Comparison of ENCODE assay signal across 29 mouse cellular contexts in the genomic region with DNA sequence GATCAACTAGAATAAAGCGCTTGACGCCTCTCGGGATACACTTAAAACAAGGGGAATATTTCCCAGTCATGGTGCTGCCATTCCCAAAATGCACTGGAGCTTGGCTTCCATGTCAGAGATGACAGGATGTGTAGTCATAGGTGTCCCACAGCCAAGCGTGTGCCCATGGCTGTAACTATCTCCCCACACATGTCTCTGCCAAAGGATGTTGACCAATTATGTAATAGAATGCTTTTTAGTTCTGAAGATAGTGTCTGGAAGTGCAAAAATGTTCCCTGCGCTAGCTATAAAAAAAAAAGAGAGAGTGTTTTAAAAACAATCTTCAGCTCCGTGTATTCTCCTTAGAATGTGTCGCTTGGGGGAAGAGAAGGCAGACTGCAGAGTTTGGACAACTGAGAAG. TPM values are rescaled to one million over a fixed set of nuclear protein-coding genes. Genes with fewer than 3 reads are reported as not detected.
DNase-seq lines count a peak whose midpoint lies in the region; ATAC-seq lines count a peak whose summit lies in the region.
"Had no signal": no experiment of that assay in that cellular context is flagged by ENCODE, and none has a peak within 500 bp of the region (broad histone marks: within the 10 kb centered on the region; RNA-seq: fewer than 3 reads in every experiment).

No protein-coding gene starts in this region.

- intact Hi-C loops in left cerebral cortex, postnatal 4 days (cut with DNase I), result no loop called here

- no peaks in the 10 kb centered on the region for H3K27me3 ChIP-seq in kidney, embryonic 15.5 days
- H3K27me3 ChIP-seq: embryonic facial prominence, embryonic 15.5 days; heart, embryonic 15.5 days; midbrain, embryonic 12.5 days; neural tube, embryonic 15.5 days; stomach, embryonic 15.5 days had no signal

- H3K27ac ChIP-seq in kidney, embryonic 15.5 days, result no peak overlapping the region
- H3K27ac ChIP-seq: embryonic facial prominence, embryonic 15.5 days; gastrocnemius, adult 2 months; heart, embryonic 15.5 days; hindbrain, embryonic 14.5 days; kidney, postnatal 0 days; midbrain, embryonic 12.5 days; neural tube, embryonic 15.5 days; stomach, embryonic 15.5 days had no signal

- WGBS in kidney, embryonic 15.5 days, result 87% methylated on average over 7 of the region's 7 CpGs

- H3K4me2 ChIP-seq in kidney, embryonic 15.5 days, result no peak overlapping the region
- H3K4me2 ChIP-seq: embryonic facial prominence, embryonic 15.5 days; heart, embryonic 15.5 days; hindbrain, embryonic 14.5 days; midbrain, embryonic 12.5 days; neural tube, embryonic 15.5 days; stomach, embryonic 15.5 days had no signal

- no peak overlapping the region for H3K4me3 ChIP-seq in kidney, embryonic 15.5 days (replicated peaks)
- H3K4me3 ChIP-seq: embryonic facial prominence, embryonic 15.5 days; gastrocnemius, adult 2 months; heart, embryonic 15.5 days; midbrain, embryonic 12.5 days; neural tube, embryonic 15.5 days; stomach, embryonic 15.5 days had no signal

- DNase-seq in frontal cortex, postnatal 25 days (ENCODE audit: low spot score in 2 of 2), result no peak
- peak; percentile 55 for DNase-seq in left cerebral cortex, adult 11 months (ENCODE audit: low spot score)
- no peak for DNase-seq in left cerebral cortex, postnatal 4 days
- peak; percentile 46 for DNase-seq in right cerebral cortex, postnatal 25 days
- no peak for DNase-seq in right cerebral cortex, postnatal 14 days
- no peak for DNase-seq in cerebellum, adult 11-12 months
- DNase-seq: adrenal gland, adult 8-10 months; cerebellum, adult 9-11 months; gastrocnemius, adult 2 months; heart, postnatal 4 days; kidney, adult 18-20 months; thymus, adult 18-20 months had no signal

- no peaks in the 10 kb centered on the region for H3K36me3 ChIP-seq in kidney, embryonic 15.5 days
- H3K36me3 ChIP-seq: embryonic facial prominence, embryonic 15.5 days; heart, embryonic 15.5 days; midbrain, embryonic 12.5 days; neural tube, embryonic 15.5 days; stomach, embryonic 15.5 days had no signal

- no peaks in the 10 kb centered on the region for H3K9me3 ChIP-seq in kidney, embryonic 15.5 days (replicated peaks)
- H3K9me3 ChIP-seq: embryonic facial prominence, embryonic 15.5 days; heart, embryonic 15.5 days; midbrain, embryonic 12.5 days; neural tube, embryonic 15.5 days; stomach, embryonic 15.5 days had no signal

- peak; percentile 86 for ATAC-seq in frontal cortex, adult (ENCODE audit: low TSS enrichment)
- ATAC-seq in kidney, embryonic 15.5 days (replicated peaks; ENCODE audit: low FRiP score), result no peak
- ATAC-seq: activated CD4-positive, CD25-positive, alpha-beta regulatory T cell, adult 4 months; forebrain, embryonic 14.5 days; inflammation-experienced regulatory T-cells, adult 6 months; lung, postnatal 0 days had no signal

- no peak overlapping the region for H3K9ac ChIP-seq in kidney, embryonic 15.5 days
- H3K9ac ChIP-seq: embryonic facial prominence, embryonic 15.5 days; heart, embryonic 15.5 days; hindbrain, embryonic 14.5 days; midbrain, embryonic 12.5 days; neural tube, embryonic 15.5 days; stomach, embryonic 15.5 days had no signal

- H3K4me1 ChIP-seq in kidney, embryonic 15.5 days, result no peaks in the 10 kb centered on the region

RNA-seq across cellular contexts. Expression of a gene that starts 36.1 kb away (rescaled TPM):
- 1 to 10 TPM; 3.7 to 6.8 TPM for total RNA-seq in left cerebral cortex, postnatal 4 days (2021)
- 0.06 and 0.10 TPM in 2 replicates for polyA plus RNA-seq in kidney, embryonic 15.5 days (2015; fragmentation: Nextera tagmentation; extraction: Ambion mirVana)
- total RNA-seq: common myeloid progenitor, adult 5-6 weeks; gastrocnemius, adult 2 months; liver, adult 2 months; megakaryocyte, adult 5-6 weeks had no signal
- polyA plus RNA-seq: activated CD4-positive, CD25-positive, alpha-beta regulatory T cell, adult 4 months; inflammation-experienced regulatory T-cells, adult 6 months; kidney, postnatal 0 days; limb, embryonic 11.5 days; liver, adult 2 months had no signal

Comparison
In these comparisons a context has a peak if more than half of its experiments do, and no peak if none do; other contexts are left out.
1. DNase-seq: peak in left cerebral cortex, adult 11 months (single experiment) and right cerebral cortex, postnatal 25 days (single experiment); none in frontal cortex, postnatal 25 days (0 of 2), left cerebral cortex, postnatal 4 days (single experiment), right cerebral cortex, postnatal 14 days (single experiment) and cerebellum, adult 11-12 months (single experiment).